Mouse (Mus musculus) heart, postnatal 25 days (tissue): ENCODE results near the gene Pik3cg. TPM values are rescaled to one million over a fixed set of nuclear protein-coding genes. Genes with fewer than 3 reads are reported as not detected.
"Not testable (repeated sequence)": the region's sequence is repeated elsewhere in the genome, so short reads cannot be mapped to it uniquely, and the experiment has no call there.

ENCODE experiments used
- DNase-seq: peaks from one replicate; pipeline ENCODE4 v3.0.0; 2022; ENCODE audit warnings: low spot score
- intact Hi-C: fragments of 180-260 bp; cut with DNase I; formaldehyde crosslinking; loops from one replicate; pipeline ENCODE4 v1.15.1; 2025
- total RNA-seq, 2 experiments: library from RNA; stranded (reverse); gene quantifications; 2 replicates each; pipeline ENCODE4 v1.2.3; 2021

Pik3cg gene
- 1 to 10 TPM; 2.0 TPM for total RNA-seq

DNA sequence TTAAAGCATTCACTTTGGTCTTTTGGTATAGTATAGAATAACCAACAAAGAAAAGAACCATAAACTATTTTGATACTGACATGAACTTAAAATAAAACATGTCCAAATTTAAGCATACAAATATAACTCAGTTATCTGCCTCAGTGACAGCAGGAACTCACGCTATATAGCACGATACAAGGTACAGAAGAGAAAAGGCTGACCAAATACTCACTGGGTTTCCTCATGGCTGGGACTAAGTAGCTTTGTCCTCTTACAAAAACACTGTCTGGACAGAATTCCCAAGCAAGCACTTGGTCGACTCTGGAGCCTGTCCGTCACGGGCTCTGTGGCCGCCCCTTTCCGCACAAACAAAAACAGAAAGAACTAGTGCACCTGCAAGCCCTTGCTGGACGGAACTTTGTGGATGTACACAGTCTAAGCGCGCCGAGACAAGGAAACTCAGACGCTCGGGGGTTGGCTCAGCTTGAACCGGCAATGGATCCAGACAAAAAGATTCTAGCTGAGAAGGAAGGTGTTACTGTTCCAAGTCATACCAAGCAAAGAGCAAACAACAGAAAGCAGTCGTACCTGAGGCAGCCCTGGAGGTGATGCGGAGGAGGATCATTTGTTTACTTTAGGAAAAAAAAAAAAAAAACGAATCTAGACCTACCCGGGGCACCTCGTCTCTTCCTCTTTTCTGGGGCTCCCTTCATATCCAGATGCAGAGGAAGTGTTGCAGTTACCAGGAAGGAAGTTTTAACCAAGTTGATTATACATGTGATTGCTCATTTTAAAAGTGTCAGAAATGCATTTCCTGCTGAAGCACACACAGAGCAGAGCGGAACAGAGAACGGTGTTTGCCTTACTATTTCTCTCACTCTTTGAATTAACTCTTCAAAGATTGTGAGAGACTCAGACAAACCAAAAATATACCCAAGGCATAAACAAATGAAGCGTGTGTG, at the start of gene Pik3cg:
Pik3cg (minus strand) TSS at position 712 of the 944 bp plus-strand sequence.
- intact Hi-C loops: no loop called here
- DNase-seq: no peak

DNA sequence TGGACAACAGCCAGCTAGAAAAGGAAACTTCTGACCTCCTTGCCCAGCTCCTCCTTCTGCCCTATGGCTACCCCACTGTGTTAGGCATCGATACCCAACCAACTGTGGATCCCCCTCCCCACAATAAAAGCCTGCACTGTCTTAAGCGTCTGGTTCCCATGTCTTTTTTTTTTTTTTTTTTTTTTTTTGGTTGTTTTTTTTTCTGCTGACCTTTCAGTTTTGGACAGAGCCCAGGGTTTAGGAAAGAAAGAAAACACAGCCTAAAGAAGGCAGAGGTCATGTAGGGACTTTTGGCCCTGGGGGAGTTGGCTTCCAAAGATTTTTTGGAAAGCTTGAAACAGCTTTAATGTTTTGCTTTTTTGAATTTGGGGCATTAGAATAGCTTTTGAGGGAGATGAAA, 40.0 kb upstream of the Pik3cg start:
- intact Hi-C loops: loop anchor here (10.0 kb wide), 1 partner anchor 104 kb away; no protein-coding TSS in a partner anchor
- no peak for DNase-seq

DNA sequence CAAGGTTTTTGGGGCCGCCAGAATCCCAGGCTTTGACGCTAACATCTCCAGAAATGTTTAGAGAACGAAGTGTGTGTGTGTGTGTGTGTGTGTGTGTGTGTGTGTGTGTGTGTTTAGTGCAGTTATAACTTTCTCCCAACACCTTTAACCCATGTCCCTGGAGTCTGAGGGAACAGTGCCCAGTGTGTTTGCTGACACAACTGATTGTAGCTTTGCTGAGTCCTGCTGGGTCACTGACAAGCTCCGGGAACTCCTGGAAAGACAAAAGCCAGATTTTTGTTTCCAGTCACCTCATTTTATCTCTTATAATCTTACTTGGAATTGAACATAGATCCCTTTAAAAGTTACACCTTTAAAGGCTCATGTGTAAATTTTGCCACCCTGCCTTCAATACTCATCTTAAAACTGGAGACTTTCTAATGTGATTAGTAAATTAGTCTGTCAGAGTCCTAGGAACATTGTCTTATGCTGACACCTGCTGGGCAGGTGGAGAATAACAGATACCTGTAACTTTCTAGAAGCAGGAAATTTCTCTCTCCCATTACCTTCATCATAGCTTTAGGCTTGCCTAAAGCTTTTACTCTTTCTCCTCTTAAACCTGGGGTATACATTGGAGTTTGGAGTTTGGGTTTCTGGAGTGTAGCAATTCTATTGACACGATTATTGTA, 37.2 kb upstream of the Pik3cg start:
- no peak for DNase-seq
- intact Hi-C loops: loop anchor here (1.0 to 10.0 kb wide), 2 partner anchors 101 to 278 kb away; no protein-coding TSS in a partner anchor

DNA sequence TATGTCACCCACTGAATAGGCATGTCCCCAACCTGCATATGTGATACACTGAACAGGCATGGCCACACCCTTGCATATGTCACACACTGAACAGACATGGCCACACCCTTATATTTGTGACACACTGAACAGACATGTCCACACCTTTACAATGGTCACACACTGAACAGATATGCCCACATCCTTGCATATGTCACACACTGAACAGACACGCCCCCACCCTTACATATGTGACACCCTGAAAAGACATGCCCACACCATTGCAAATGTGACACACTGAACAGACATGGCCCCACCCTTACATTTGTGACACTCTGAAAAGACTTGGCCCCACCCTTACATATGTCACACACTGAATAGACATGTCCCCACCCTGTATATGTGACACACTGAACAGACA, 35.1 kb upstream of the Pik3cg start:
- intact Hi-C loops: loop anchor here (10.0 kb wide), 1 partner anchor 99 kb away; no protein-coding TSS in a partner anchor
- DNase-seq: no peak

DNA sequence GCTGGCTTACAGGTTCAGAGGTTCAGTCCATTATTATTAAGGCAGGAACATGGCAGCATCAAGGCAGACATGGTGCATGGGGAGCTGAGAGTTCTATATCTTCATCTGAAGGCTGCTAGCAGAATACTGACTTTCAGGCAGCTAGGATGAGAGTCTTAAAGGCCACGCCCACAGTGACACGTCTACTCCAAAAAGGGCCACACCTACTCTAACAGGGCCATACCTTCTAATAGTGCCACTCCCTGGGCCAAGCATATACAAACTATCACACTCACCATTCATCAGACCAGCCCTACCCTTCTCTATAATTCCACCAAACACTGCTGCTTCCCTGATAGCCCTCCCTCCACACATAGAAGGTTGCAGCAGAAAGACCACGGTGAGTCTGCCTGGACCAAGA, 30.7 kb upstream of the Pik3cg start:
- DNase-seq: not testable (repeated sequence)
- intact Hi-C loops: loop anchor here (10.0 kb wide), 1 partner anchor 474 kb away; no protein-coding TSS in a partner anchor

DNA sequence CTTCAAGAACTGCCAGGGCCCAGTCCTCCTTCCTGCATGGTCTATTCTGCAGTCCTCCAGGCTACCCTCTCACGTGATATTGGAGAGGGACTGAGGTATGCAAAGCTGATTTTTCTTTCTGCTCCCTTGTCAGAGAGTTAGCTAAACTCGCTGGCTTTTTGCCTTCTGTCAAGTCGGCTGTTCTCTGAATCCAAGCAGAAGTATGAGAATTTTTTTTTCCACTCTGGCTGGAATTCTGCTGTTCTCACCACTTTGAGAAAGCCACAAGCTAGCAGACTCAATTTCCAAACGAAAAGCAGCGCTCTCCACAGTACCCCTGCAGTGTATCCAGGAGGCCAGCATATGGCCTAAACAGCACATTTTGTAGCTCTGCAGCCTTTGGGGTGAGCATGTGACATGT, 30.0 kb upstream of the Pik3cg start:
- no peak for DNase-seq
- intact Hi-C loops: loop anchor here (10.0 kb wide), 1 partner anchor 474 kb away; no protein-coding TSS in a partner anchor

DNA sequence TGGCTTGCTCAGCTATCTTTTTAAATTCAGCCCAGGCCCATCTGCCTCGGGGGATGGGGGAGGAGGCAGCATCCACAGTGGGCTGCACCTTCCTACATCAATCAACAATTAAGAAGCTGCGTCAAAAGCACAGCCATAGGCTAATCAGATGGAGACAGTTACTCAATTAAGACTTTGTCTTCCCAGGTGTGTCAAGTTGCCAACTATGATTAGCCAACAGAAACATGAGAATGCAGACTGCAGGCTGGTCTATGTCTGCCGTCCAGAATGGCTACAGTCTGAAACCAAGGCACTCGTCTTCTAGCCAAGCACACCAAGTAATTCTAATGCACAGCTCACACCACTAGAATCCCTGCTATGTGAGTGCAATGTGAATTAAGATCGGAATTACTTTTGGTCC, 29.4 kb upstream of the Pik3cg start:
- intact Hi-C loops: loop anchor here (10.0 kb wide), 1 partner anchor 473 kb away; no protein-coding TSS in a partner anchor

DNA sequence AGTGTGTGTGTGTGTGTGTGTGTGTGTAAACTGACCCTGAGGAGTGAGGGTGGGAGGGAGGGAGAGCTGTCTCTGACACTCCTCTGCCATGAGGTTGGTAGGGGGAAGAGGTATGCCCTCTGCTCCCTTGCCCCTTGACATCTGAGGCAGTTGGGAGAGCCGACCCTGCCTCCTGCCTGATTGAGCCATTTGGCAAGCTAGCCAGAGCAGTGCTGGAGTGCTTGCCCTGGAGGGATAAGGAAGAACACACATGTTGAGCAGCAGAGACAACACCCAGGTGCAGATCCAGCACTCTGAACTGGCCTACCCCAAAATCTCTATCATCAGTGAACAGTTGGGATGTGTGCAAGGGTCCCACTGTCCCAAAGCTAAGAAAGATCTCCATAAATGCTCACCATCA, 28.7 kb upstream of the Pik3cg start:
- intact Hi-C loops: loop anchor here (10.0 kb wide), 1 partner anchor 472 kb away; no protein-coding TSS in a partner anchor
- no peak for DNase-seq

More for the DNA sequence above, 29.4 kb upstream of the Pik3cg start:
- DNase-seq: no peak

DNA sequence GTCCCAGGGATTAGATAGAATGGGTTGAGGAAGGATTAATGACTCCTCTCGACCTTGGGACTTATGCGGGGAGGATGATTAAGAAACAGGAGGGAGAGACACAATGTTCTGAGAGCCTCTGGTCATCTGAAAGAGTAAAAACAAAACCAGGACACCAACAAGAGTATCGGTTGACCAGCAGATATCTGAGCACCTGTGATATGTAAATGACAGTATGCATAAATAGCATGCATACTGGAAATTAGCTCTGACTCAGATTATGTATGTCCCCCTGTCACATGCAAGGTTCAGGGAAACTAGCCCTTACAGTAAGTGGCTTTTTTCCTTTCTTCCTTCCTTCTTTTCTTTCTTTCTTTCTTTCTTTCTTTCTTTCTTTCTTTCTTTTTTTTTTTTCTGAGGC, 28.0 kb upstream of the Pik3cg start:
- no peak for DNase-seq

DNA sequence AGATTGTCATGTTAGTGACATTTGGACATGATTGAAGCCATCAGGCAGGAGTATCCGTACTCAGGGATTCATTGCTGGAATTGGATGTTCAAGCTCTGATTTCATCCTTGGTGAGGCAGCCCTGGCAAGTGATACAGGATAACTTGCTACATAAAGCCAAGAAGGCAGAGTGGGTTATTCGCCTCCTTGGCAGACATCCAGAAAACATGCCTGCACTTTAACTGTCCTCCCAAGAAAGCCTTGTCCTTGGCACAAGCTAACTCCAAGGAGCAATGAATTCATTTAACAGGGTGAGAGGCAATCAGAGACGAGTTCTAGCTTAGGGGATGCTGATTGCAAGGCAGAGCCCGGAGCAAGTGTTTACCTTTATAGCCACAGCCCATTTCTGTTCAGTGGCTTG, 25.4 kb upstream of the Pik3cg start:
- intact Hi-C loops: loop anchor here (10.0 kb wide), 1 partner anchor 469 kb away; no protein-coding TSS in a partner anchor
- no peak for DNase-seq

More for the DNA sequence above, 28.0 kb upstream of the Pik3cg start:
- intact Hi-C loops: loop anchor here (10.0 kb wide), 1 partner anchor 472 kb away; no protein-coding TSS in a partner anchor

DNA sequence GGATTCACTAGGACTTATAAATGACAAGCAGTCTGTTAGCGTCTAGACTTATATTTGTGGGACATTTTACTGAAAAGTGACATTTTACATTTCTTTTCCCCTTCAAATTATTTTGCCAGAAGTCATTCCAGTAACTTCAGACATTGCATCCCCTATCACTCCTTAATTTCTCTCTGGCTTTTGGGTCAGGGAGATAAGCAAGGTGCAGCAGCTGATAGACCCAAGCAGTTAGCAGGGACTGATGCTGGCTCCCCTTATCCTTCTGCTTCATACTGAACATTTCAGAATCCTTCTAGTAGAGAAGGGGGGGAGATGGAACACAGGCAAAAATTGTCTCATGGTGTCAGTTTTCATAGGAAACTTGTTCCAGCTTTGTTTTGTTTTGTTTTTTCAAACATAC, 22.9 kb upstream of the Pik3cg start:
- no peak for DNase-seq
- intact Hi-C loops: loop anchor here (10.0 kb wide), 1 partner anchor 467 kb away; no protein-coding TSS in a partner anchor

DNA sequence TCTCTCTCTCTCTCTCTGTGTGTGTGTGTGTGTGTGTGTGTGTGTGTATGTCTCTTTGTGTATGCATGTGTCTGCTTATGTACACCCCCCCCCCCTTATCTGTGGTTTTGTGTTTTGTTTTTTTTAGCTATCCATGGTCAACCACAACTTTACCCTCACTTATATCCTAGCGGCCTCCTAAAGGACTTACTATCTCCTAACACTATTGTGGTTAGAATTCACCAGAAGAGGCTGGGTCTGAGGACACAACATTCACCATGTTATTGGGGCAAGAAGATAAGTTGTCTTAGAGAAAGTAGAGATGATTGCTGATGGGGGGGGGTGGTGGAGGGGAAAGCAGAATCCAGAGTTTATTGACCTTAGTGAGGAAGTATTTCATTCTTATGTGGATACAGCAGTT, 15.2 kb upstream of the Pik3cg start:
- DNase-seq: no peak
- intact Hi-C loops: no loop called here

DNA sequence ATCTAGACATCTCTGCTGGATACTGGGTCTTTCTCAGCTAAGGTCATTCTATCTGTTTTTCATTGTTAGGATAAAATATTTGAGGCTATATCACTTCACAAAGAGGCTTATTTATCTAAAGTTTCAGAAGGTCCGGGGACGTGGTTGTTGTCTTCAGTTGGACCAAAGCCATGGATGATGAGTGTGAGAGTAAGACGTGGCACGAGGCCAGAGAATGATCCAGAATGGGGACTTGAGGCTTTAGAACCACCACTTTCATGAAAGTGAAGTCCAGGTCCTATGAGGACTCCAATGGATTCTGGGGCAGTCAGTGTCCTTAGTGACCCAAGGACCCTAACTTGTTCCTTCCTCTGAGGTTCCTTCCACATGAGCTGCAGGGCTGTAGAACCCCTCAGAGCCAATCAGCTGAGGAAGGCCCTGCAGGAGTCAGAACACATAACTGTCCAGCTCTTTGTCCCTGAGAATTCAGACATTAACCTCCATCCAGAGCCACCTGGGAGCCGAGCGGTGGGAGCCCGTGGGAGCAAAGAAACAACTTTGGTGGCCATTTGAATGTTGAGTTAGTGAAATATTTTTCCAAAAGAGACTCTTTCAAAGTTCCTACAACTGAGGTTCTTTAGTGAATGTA, 14.4 kb upstream of the Pik3cg start:
- DNase-seq: no peak
- intact Hi-C loops: no loop called here

DNA sequence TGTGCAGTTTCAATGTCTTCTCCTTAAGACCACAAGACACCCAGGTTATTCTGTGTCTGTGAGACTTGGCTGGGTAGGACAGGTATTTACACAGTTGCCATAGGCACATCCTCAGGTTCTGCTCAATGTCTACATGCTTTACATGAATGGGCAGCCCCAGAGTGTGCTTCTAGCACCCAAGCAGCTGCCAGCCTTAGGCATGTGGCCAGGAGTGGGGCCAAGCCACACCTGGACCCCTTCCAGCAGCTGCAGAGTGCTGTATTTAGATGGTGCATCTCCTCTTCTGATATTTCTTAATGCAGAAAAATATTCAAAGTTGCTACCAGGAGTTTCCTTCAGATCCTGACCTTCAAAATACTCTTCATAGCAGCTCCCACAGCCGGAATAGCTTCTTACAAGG, 11.9 kb upstream of the Pik3cg start:
- no peak for DNase-seq
- intact Hi-C loops: no loop called here

DNA sequence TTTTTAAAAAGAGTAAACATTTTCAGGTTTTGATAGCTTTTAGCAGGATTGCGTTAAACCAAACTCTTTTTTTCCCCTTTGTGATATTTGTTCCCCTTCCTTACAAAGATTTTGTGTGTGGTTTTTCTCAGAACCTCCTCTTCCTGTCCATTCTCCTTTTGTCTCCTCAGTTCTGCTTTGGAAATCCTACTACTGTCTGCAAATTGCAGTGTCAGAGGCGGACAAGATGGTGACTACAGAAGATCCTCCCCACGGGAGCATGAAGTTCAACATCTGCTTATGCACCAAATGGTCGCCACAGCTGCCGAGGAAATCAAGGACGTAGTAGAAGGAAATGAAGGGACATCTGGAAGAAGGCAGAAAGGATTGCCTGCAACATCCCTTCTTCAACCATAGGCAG, 6.7 kb upstream of the Pik3cg start:
- no peak for DNase-seq

DNA sequence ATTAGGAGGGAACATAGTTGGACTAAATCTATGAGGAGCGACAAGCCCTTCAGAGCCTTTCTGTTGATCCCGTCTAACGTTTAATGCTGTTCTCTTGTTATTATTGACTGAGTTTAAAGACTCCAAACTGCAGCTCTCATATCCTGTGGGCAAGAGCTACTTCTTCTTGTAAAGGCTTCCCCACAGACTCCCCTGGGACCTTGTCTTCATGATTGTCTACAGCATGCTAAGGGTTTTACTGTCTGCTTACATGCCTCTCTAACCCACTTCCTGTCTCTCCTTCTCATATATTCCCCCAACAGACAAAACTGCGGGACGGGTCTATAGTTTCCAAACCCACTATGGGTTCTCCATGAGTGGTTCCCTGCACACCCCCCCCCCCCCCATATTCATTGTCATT, 4.2 kb upstream of the Pik3cg start:
- no peak for DNase-seq
- intact Hi-C loops: no loop called here

More for the DNA sequence above, 6.7 kb upstream of the Pik3cg start:
- intact Hi-C loops: no loop called here

DNA sequence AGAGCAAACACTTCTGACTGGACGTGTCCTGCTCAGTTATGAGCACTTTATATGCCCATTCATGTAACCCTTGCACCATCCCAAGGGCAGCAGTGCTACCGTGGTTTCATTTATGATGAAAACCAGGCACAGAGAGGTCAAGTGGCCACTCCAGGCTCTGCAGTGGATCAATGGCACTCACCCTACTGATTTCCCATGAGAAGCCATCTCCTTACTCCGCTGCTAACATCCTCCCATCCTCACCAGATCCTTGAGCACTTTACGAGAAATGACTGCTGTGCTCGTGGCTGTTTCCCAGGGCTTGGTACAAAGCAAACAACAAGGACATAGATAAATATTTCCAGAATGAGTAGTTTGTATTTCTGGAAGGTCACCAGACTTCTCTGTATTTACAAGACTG, 3.7 kb upstream of the Pik3cg start:
- DNase-seq: no peak
- intact Hi-C loops: no loop called here

DNA sequence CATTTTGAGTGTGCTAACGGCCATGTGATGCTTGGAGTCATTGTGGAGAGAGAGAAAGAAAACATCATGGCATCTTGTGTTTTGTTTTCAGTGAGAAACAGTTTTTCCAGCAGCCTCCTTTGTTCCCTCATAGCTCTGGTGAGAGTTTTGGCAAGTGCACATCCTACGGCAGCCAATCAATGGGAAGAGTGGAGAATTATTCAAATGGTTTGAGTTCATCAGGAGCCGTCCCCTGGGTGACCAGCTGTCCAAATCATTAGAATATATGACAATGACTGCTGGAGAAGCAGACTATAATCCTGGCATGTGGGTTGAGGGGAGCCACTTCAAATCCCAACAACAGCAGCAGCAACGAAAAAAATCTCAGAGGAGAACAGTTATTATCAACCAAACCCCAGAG, 2.8 kb upstream of the Pik3cg start:
- intact Hi-C loops: no loop called here
- DNase-seq: no peak

DNA sequence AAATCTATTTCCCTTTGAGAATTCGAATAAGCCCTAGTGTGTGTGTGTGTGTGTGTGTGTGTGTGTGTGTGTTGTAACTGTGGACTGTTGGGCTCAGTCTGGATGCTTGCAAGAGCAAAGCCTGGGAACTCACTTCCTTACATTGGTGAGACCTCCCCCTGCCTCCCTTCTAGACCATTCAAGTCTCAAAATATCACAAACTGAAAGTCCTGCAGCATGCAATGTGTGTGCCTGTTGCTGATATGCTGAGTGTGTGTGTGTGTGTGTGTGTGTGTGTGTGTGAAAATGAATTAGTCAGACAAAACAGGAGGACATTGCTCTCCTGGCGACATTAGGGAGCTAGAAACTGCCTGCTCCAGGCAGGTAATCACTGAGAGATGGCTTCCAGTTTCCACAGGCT, 492 bp upstream of the Pik3cg start:
- intact Hi-C loops: no loop called here
- no peak for DNase-seq

DNA sequence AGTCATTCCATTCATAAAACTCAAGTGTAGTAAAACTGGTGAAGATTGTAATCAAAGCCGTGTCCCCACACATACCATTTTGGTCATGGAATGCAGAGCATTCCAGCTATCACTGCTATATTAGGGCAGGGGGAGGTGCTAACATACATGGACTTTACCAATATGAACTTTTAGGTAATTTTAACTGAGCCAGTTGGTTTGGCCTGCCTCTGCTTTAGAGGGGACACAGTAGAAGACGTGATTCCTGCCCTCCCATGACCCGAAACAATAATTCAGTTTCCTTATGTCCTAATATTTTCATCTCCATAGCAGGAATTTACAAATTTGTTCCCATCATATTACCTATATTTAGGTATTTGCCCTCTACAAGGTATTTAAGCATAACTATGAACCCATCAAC, 1.3 kb downstream of the Pik3cg start:
- no peak for DNase-seq
- intact Hi-C loops: no loop called here
